Mouse (Mus musculus) liver, embryonic 13.5 days (tissue): ENCODE results near the gene Stard13. TPM values are rescaled to one million over a fixed set of nuclear protein-coding genes. Genes with fewer than 3 reads are reported as not detected.
A peak's percentile ranks its signal among the peaks of the same experiment; 100 is the strongest.

Experiments used
- ATAC-seq: fragments of 200-750 bp; cut with Nextera tagmentation; 2 replicates; pipeline ENCODE4 v1.8.0; 2017; ENCODE audit warnings: low read depth, mild to moderate bottlenecking, moderate number of reproducible peaks, moderate library complexity
- DNase-seq: peaks from one replicate; pipeline ENCODE4 v3.0.0; 2022
- H3K27ac ChIP-seq: fragments of 300-500 bp; sonication (generic); 2 replicates; pipeline ENCODE4 v1.5.1; 2015; ENCODE audit warnings: moderate library complexity, mild to moderate bottlenecking, inconsistent platforms
- H3K27me3 ChIP-seq: fragments of 300-500 bp; sonication (generic); 2 replicates; pipeline ENCODE4 v1.6.1; 2015; ENCODE audit warnings: mild to moderate bottlenecking, inconsistent platforms
- H3K36me3 ChIP-seq: fragments of 300-500 bp; sonication (generic); 2 replicates; pipeline ENCODE4 v1.6.1; 2015; ENCODE audit warnings: mild to moderate bottlenecking, inconsistent platforms
- H3K4me1 ChIP-seq: fragments of 300-500 bp; sonication (generic); replicated peaks from 2 replicates; pipeline ENCODE4 v1.6.1; 2015; ENCODE audit warnings: inconsistent platforms
- H3K4me2 ChIP-seq: fragments of 300-500 bp; sonication (generic); 2 replicates; pipeline ENCODE4 v1.6.1; 2015; ENCODE audit warnings: inconsistent platforms, mild to moderate bottlenecking, moderate library complexity
- H3K4me3 ChIP-seq: fragments of 300-500 bp; sonication (generic); replicated peaks from 2 replicates; pipeline ENCODE4 v1.5.1; 2015; ENCODE audit warnings: mild to moderate bottlenecking, inconsistent platforms
- H3K9ac ChIP-seq: fragments of 300-500 bp; sonication (generic); 2 replicates; pipeline ENCODE4 v1.6.1; 2015; ENCODE audit warnings: mild to moderate bottlenecking, inconsistent platforms
- H3K9me3 ChIP-seq: fragments of 300-500 bp; sonication (generic); replicated peaks from 2 replicates; pipeline ENCODE4 v1.6.1; 2016; ENCODE audit warnings: inconsistent platforms
- WGBS: fragments of 180-500 bp; shearing (Covaris S2); methylation state at CpG from one replicate; pipeline ENCODE4 v1.1.7; 2015; ENCODE audit not compliant: insufficient replicate concordance; 5-methylcytosine and 5-hydroxymethylcytosine counted together
- polyA plus RNA-seq: library from polyadenylated mRNA; unstranded; fragments of >200 nt; fragmentation: Nextera tagmentation; extraction: Ambion mirVana; gene quantifications from 2 replicates; pipeline ENCODE4 v1.2.1, GENCODE M21; 2015

Stard13 gene
- polyA plus RNA-seq, 1 experiment from 2014 or later, result 1.2 TPM

DNA sequence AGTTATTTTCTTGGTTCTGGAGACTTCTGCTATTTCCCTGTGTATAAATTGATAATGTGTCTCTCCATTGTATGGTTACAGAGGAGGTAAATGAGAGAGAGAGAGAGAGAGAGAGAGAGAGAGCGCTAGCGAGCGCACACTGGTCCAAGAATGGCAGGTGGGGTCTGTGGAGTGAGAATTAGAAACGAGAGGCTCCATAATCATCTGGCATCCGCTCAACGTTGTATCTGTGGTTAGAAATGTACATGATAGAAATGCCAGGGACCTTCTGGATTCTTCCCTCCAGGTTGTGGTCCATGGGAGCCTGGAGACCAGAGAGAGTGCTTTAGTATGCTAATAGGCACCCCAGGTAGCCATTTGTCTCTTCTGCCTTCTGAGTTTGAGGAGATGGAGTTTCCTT, 204.7 kb downstream of the Stard13 start:
- Histone ChIP-seq H3K4me3 (no peak overlapping the region), H3K27ac (no peak overlapping the region), H3K4me1 (no peaks in the 10 kb centered on the region), H3K9ac (no peak overlapping the region), H3K9me3 (0 out of 2 replicates have a peak, but pooled peaks cover 3% of the 10 kb centered on the region), H3K27me3 (no peaks in the 10 kb centered on the region), H3K36me3 (no peaks in the 10 kb centered on the region), H3K4me2 (no peak overlapping the region)
- DNase-seq, result no peak
- no peak for ATAC-seq
- WGBS, result 67% methylated on average over 6 of the region's 6 CpGs

GRCm38 (mm10) chr5:151027171-151027570, 206.5 kb downstream of the Stard13 start:
- WGBS, result 61% methylated on average over 7 of the region's 7 CpGs
- no peak overlapping the region for H3K9ac ChIP-seq
- H3K27ac ChIP-seq, result no peak overlapping the region
- DNase-seq (no peak), ATAC-seq (no peak)
- H3K27me3 ChIP-seq, result no peaks in the 10 kb centered on the region
- H3K9me3 ChIP-seq, result no peaks in the 10 kb centered on the region
- H3K4me2 ChIP-seq, result no peak overlapping the region
- no peaks in the 10 kb centered on the region for H3K36me3 ChIP-seq
- H3K4me3 ChIP-seq, result no peak overlapping the region
- H3K4me1 ChIP-seq, result no peaks in the 10 kb centered on the region

DNA sequence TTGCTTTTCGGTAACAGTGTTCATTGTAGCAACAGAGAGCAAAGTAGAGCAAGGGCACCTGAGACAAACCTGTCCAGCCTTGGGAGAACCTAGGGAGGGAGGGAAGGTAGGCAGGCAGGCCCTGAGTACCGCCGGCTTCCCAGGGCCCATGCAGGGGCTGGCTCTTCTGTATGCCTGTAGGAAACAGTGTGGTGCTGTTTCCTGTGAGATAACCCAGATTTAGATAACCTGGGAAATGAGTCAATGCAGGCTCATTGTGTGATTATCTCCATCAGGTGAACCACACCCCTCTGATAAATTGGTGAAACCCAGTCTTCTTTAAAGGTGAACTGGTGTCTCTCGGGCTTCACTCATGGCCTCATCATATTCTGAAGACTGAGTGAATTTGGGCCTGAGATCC, 207.6 kb downstream of the Stard13 start:
- WGBS, result 37% methylated on average over 4 of the region's 4 CpGs
- Histone ChIP-seq H3K9me3 (no peaks in the 10 kb centered on the region), H3K4me1 (no peaks in the 10 kb centered on the region), H3K36me3 (no peaks in the 10 kb centered on the region), H3K4me3 (no peak overlapping the region), H3K27me3 (no peaks in the 10 kb centered on the region), H3K9ac (no peak overlapping the region), H3K4me2 (no peak overlapping the region), H3K27ac (no peak overlapping the region)
- ATAC-seq (no peak), DNase-seq (no peak)

- WGBS, result 49% methylated on average over 2 of the region's 2 CpGs
- H3K27me3 ChIP-seq, result no peaks in the 10 kb centered on the region
- no peak for DNase-seq
- no peak for ATAC-seq
- H3K36me3 ChIP-seq, result no peaks in the 10 kb centered on the region
- H3K9ac ChIP-seq, result no peak overlapping the region
- H3K4me2 ChIP-seq, result no peak overlapping the region
- no peaks in the 10 kb centered on the region for H3K4me1 ChIP-seq
- no peak overlapping the region for H3K27ac ChIP-seq
- H3K4me3 ChIP-seq, result no peak overlapping the region
- H3K9me3 ChIP-seq, result no peaks in the 10 kb centered on the region
Measured at GRCm38 (mm10) chr5:151024483-151024882, 209.2 kb downstream of the Stard13 start.

DNA sequence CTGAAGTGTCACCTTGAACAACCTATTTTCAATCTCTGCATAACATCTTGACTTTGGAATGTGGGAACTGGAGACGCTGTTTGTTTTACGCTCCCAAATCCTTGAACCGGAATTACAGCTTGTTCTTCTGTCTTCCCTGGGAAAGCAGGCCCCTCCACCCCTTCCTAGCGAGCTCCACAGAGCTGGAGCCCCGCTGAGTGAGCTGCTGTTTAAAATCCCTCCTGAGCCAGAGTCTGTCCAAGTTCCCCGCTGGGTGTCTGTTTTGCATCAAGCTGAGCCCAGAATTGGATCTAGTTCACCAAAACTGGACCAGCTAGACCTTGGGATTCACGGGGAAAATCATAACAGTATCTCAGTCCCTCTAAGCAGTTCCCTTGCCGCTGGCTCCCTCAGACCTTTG, 210.2 kb downstream of the Stard13 start:
- no peak overlapping the region for H3K4me2 ChIP-seq
- H3K9ac ChIP-seq, result no peak overlapping the region
- WGBS, result 46% methylated on average over 8 of the region's 8 CpGs
- H3K4me1 ChIP-seq, result no peaks in the 10 kb centered on the region
- no peaks in the 10 kb centered on the region for H3K9me3 ChIP-seq
- DNase-seq (no peak), ATAC-seq (no peak)
- no peak overlapping the region for H3K27ac ChIP-seq
- H3K27me3 ChIP-seq, result no peaks in the 10 kb centered on the region
- no peaks in the 10 kb centered on the region for H3K36me3 ChIP-seq
- H3K4me3 ChIP-seq, result no peak overlapping the region

DNA sequence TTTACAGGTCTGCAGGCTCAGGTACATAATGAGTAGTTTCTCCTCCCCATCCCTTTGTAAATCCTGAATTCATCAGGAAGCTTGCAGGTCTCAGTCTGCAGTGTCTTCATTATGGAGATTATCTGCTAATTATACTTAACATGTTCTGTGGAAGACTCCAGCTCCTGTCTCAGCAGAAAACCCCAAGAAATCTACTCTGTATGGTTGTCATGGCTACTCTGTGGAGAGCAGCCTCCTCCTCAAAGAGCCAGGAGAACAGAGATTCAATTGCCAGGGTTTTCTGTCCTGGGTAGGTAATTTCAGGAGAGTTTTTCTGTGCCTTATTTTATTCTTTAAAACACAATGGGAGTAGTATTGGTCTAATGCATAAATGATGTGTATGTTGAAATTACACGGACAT, 210.7 kb downstream of the Stard13 start:
- DNase-seq (no peak), ATAC-seq (no peak)
- Histone ChIP-seq H3K27me3 (no peaks in the 10 kb centered on the region), H3K9ac (no peak overlapping the region), H3K4me1 (no peaks in the 10 kb centered on the region), H3K27ac (no peak overlapping the region), H3K36me3 (no peaks in the 10 kb centered on the region), H3K4me2 (no peak overlapping the region), H3K9me3 (no peaks in the 10 kb centered on the region), H3K4me3 (no peak overlapping the region)
- WGBS, result 32% methylated on average over 1 of the region's 1 CpGs

GRCm38 (mm10) chr5:151022026-151022425, 211.6 kb downstream of the Stard13 start:
- DNase-seq, result no peak
- Histone ChIP-seq H3K4me2 (no peak overlapping the region), H3K4me3 (no peak overlapping the region), H3K36me3 (no peaks in the 10 kb centered on the region), H3K27me3 (no peaks in the 10 kb centered on the region), H3K9me3 (no peaks in the 10 kb centered on the region), H3K4me1 (no peaks in the 10 kb centered on the region), H3K9ac (no peak overlapping the region), H3K27ac (no peak overlapping the region)
- ATAC-seq, result no peak
- 68% methylated on average over 7 of the region's 7 CpGs for WGBS

GRCm38 (mm10) chr5:151020831-151021230, 212.8 kb downstream of the Stard13 start:
- no peaks in the 10 kb centered on the region for H3K27me3 ChIP-seq

GRCm38 (mm10) chr5:151020031-151020820, 213.4 kb downstream of the Stard13 start:
- DNase-seq (no peak), ATAC-seq (no peak)
- Histone ChIP-seq H3K4me2 (0 out of 2 replicates have a peak overlapping the region, but pooled peaks have one; percentile 8), H3K27me3 (no peaks in the 10 kb centered on the region), H3K36me3 (no peaks in the 10 kb centered on the region), H3K4me3 (no peak overlapping the region), H3K4me1 (no peaks in the 10 kb centered on the region), H3K9me3 (no peaks in the 10 kb centered on the region), H3K27ac (no peak overlapping the region), H3K9ac (no peak overlapping the region)
- WGBS, result 62% methylated on average over 13 of the region's 13 CpGs

More at GRCm38 (mm10) chr5:151020831-151021230, 212.8 kb downstream of the Stard13 start:
- Histone ChIP-seq H3K9me3 (no peaks in the 10 kb centered on the region), H3K4me2 (0 out of 2 replicates have a peak overlapping the region, but pooled peaks have one; percentile 8), H3K27ac (no peak overlapping the region), H3K9ac (no peak overlapping the region), H3K4me1 (no peaks in the 10 kb centered on the region), H3K4me3 (no peak overlapping the region), H3K36me3 (no peaks in the 10 kb centered on the region)
- 32% methylated on average over 14 of the region's 14 CpGs for WGBS
- no peak for ATAC-seq
- no peak for DNase-seq

DNA sequence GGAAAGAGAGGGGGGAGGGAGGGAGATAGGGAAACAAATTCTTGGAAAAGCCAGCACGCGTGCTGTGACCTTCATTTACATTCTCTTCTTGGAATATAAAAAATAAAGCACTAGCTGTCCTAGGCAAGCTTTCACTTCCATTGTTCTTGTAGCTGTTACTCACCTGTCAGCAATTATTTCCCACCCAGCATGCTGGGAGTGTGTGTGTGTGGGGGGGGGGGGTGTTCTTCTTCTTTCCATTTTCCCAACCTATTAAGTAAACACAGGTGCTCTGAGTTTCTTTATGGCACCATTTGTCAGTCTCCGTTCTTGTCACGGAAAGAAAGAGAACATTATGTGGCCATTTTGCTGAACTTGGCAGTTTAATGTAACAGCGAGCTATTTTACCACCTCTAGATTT, 214.7 kb downstream of the Stard13 start:
- Histone ChIP-seq H3K36me3 (no peaks in the 10 kb centered on the region), H3K9ac (no peak overlapping the region), H3K4me2 (no peak overlapping the region), H3K4me1 (no peaks in the 10 kb centered on the region), H3K4me3 (no peak overlapping the region), H3K27ac (no peak overlapping the region), H3K9me3 (peaks cover 5% of the 10 kb centered on the region; the same call in 1 of the 2 replicates), H3K27me3 (no peaks in the 10 kb centered on the region)
- WGBS, result 58% methylated on average over 5 of the region's 5 CpGs
- no peak for ATAC-seq
- DNase-seq, result no peak

DNA sequence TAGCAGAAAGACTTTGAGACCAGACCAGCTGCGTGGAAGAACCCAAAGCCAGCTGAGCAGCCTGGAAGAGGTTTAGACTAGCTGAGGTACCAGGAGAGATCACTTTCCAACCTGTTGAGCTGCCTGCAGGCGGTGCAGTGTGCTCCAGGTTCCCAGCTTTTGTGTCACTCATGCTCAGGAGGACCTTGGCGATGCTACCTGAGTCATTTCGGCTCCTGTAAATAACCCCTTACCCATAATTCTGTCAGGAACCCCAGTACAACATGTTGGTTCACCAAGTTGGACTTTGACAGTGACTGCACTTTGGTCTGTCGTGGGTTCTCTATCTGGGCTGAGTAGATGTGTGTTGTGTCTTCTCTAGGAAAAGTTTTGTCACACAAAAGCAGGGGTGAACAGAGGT, 215.2 kb downstream of the Stard13 start:
- Histone ChIP-seq H3K27ac (no peak overlapping the region), H3K4me1 (no peaks in the 10 kb centered on the region), H3K9me3 (peaks cover 5% of the 10 kb centered on the region; the same call in 1 of the 2 replicates), H3K4me2 (no peak overlapping the region), H3K36me3 (no peaks in the 10 kb centered on the region), H3K27me3 (no peaks in the 10 kb centered on the region), H3K9ac (no peak overlapping the region), H3K4me3 (no peak overlapping the region)
- ATAC-seq, result no peak
- WGBS, result 48% methylated on average over 5 of the region's 5 CpGs
- no peak for DNase-seq

- Histone ChIP-seq H3K36me3 (no peaks in the 10 kb centered on the region), H3K4me1 (no peaks in the 10 kb centered on the region), H3K4me2 (no peak overlapping the region), H3K4me3 (no peak overlapping the region), H3K9me3 (no peaks in the 10 kb centered on the region), H3K9ac (no peak overlapping the region), H3K27me3 (no peaks in the 10 kb centered on the region), H3K27ac (no peak overlapping the region)
- 44% methylated on average over 1 of the region's 1 CpGs for WGBS
- ATAC-seq, result no peak
- DNase-seq, result no peak
Measured at GRCm38 (mm10) chr5:151004216-151004755, 229.3 kb downstream of the Stard13 start.
